Comparison of ENCODE assay signal across 24 mouse cellular contexts in the genomic region with DNA sequence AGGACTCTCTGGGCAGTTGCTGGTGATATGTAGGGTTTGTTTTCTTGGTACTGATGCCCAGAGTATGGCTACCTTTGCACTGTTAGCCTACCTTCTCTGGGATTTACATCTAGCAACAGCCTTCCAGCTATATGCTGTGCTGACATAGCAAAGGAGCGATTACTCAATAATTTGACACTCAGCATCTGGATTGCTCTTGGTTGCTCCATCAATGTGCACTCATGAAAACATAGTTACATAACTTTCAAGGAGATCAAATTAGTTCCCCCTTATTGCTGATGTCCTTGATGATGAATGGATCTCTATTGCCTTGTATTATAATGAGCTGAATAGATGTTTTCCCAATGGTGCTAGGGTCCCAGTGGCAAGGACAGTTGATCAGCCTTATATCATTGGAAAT.
DNase-seq lines count a peak whose midpoint lies in the region; ATAC-seq and TF ChIP-seq lines count a peak whose summit lies in the region.
"Had no signal": no experiment of that assay in that cellular context is flagged by ENCODE, and none has a peak within 500 bp of the region (broad histone marks: within the 10 kb centered on the region; RNA-seq: fewer than 3 reads in every experiment).

No protein-coding gene starts in this region.

- H3K4me3 ChIP-seq in midbrain, postnatal 0 days (ENCODE audit: low read depth, low read length), result no peak overlapping the region
- no peak overlapping the region for H3K4me3 ChIP-seq in midbrain, embryonic 15.5 days
- H3K4me3 ChIP-seq: embryonic facial prominence, embryonic 10.5 days; embryonic facial prominence, embryonic 12.5 days; forebrain, embryonic 13.5 days; forebrain, embryonic 15.5 days had no signal

- no peaks in the 10 kb centered on the region for H3K36me3 ChIP-seq in midbrain, postnatal 0 days (ENCODE audit: insufficient read depth, low read length)
- H3K36me3 ChIP-seq in midbrain, embryonic 15.5 days (replicated peaks), result no peaks in the 10 kb centered on the region
- H3K36me3 ChIP-seq: embryonic facial prominence, embryonic 10.5 days; embryonic facial prominence, embryonic 12.5 days; forebrain, embryonic 15.5 days; G1E had no signal

- DNase-seq in midbrain, postnatal 0 days (ENCODE audit: low spot score), result no peak
- no peak for DNase-seq in heart, postnatal 14 days
- DNase-seq in retina, embryonic 14.5 days (ENCODE audit: low spot score), result no peak
- DNase-seq: adrenal gland, adult 8-10 months; adrenal gland, postnatal 14 days; adrenal gland, postnatal 36 days; B cell, adult 2 months; cerebellum, adult 11-12 months; cerebellum, adult 2 months; cerebellum, adult 9-10 months; cerebellum, postnatal 10 days; cerebellum, postnatal 25 days; forebrain, postnatal 0 days had no signal

- TF ChIP-seq CTCF in midbrain, postnatal 0 days (IDR thresholded peaks at IDR 0.05), result no peak

- no peak overlapping the region for H3K9ac ChIP-seq in midbrain, postnatal 0 days (replicated peaks; ENCODE audit: low read length, poor library complexity, severe bottlenecking)
- no peak overlapping the region for H3K9ac ChIP-seq in midbrain, embryonic 15.5 days
- H3K9ac ChIP-seq: embryonic facial prominence, embryonic 12.5 days; forebrain, embryonic 13.5 days; forebrain, embryonic 15.5 days; forebrain, postnatal 0 days had no signal

- no peak for ATAC-seq in midbrain, postnatal 0 days (ENCODE audit: low FRiP score)
- no peak for ATAC-seq in midbrain, embryonic 15.5 days (replicated peaks)
- ATAC-seq in granulocyte monocyte progenitor cell, adult 5-6 weeks (replicated peaks; ENCODE audit: poor library complexity, severe bottlenecking), result peak; percentile 78
- ATAC-seq: activated CD4-positive, CD25-positive, alpha-beta regulatory T cell, adult 4 months; CD4-positive, CD25-positive, alpha-beta regulatory T cell, adult 4 months; forebrain, embryonic 13.5 days; forebrain, embryonic 15.5 days; forebrain, postnatal 0 days; Patski had no signal

- H3K4me1 ChIP-seq in midbrain, postnatal 0 days (ENCODE audit: insufficient read depth, low read length), result no peaks in the 10 kb centered on the region
- H3K4me1 ChIP-seq in midbrain, embryonic 15.5 days, result no peaks in the 10 kb centered on the region
- H3K4me1 ChIP-seq: embryonic facial prominence, embryonic 10.5 days; embryonic facial prominence, embryonic 12.5 days; forebrain, embryonic 13.5 days; forebrain, embryonic 15.5 days had no signal

- H3K27ac ChIP-seq in midbrain, postnatal 0 days (ENCODE audit: low read depth, low read length), result 0 out of 2 replicates have a peak overlapping the region, but pooled peaks have one; percentile 12
- no peak overlapping the region for H3K27ac ChIP-seq in midbrain, embryonic 15.5 days
- H3K27ac ChIP-seq: embryonic facial prominence, embryonic 10.5 days; embryonic facial prominence, embryonic 12.5 days; forebrain, embryonic 13.5 days; forebrain, embryonic 15.5 days had no signal

- WGBS in midbrain, postnatal 0 days, result 95% methylated on average over 1 of the region's 1 CpGs
- WGBS in midbrain, embryonic 15.5 days, result 100% methylated on average over 1 of the region's 1 CpGs

- no peaks in the 10 kb centered on the region for H3K27me3 ChIP-seq in midbrain, postnatal 0 days (ENCODE audit: insufficient read depth, low read length)
- H3K27me3 ChIP-seq in midbrain, embryonic 15.5 days (replicated peaks), result no peaks in the 10 kb centered on the region
- H3K27me3 ChIP-seq: CH12.LX; embryonic facial prominence, embryonic 12.5 days; forebrain, embryonic 13.5 days; forebrain, embryonic 15.5 days; Patski had no signal

- intact Hi-C loops in heart, postnatal 14 days (cut with DNase I), result loop anchor here (5.0 to 10.0 kb wide), 2 partner anchors 211 to 343 kb away; no protein-coding TSS in a partner anchor

- no peaks in the 10 kb centered on the region for H3K9me3 ChIP-seq in midbrain, postnatal 0 days (ENCODE audit: low read length)
- H3K9me3 ChIP-seq in midbrain, embryonic 15.5 days, result no peaks in the 10 kb centered on the region
- H3K9me3 ChIP-seq: embryonic facial prominence, embryonic 10.5 days; embryonic facial prominence, embryonic 12.5 days; forebrain, embryonic 13.5 days; forebrain, embryonic 15.5 days; G1E had no signal

- no peak overlapping the region for H3K4me2 ChIP-seq in midbrain, postnatal 0 days (ENCODE audit: low read depth, low read length, poor library complexity, severe bottlenecking)
- H3K4me2 ChIP-seq in midbrain, embryonic 15.5 days, result no peak overlapping the region
- H3K4me2 ChIP-seq: embryonic facial prominence, embryonic 12.5 days; forebrain, embryonic 13.5 days; forebrain, embryonic 15.5 days had no signal
